Mouse (Mus musculus) lung, embryonic 16.5 days (tissue): Measurements from ENCODE around the gene Kif21b. TPM values are rescaled to one million over a fixed set of nuclear protein-coding genes. Genes with fewer than 3 reads are reported as not detected.

Experiments
- ATAC-seq: fragments of 200-750 bp; cut with Nextera tagmentation; 2 replicates; pipeline ENCODE4 v1.8.0; 2017; ENCODE audit warnings: low read depth, mild to moderate bottlenecking, moderate library complexity
- H3K27ac ChIP-seq: fragments of 300-500 bp; sonication (generic); 2 replicates; pipeline ENCODE4 v1.5.1; 2014; ENCODE audit warnings: mild to moderate bottlenecking, control low read depth, low read length
- H3K27me3 ChIP-seq: fragments of 300-500 bp; sonication (generic); 2 replicates; pipeline ENCODE4 v1.6.1; 2014; ENCODE audit warnings: low read depth, low read length, mixed read lengths; ENCODE audit not compliant: control insufficient read depth, insufficient read depth
- H3K36me3 ChIP-seq: fragments of 300-500 bp; sonication (generic); 2 replicates; pipeline ENCODE4 v1.6.1; 2014; ENCODE audit warnings: low read length; ENCODE audit not compliant: control insufficient read depth, insufficient read depth
- H3K4me1 ChIP-seq: fragments of 300-500 bp; sonication (generic); replicated peaks from 2 replicates; pipeline ENCODE4 v1.6.1; 2014; ENCODE audit warnings: low read length, mixed read lengths; ENCODE audit not compliant: control insufficient read depth, insufficient read depth
- H3K4me2 ChIP-seq: fragments of 300-500 bp; sonication (generic); 2 replicates; pipeline ENCODE4 v1.6.1; 2014; ENCODE audit warnings: low read depth, low read length, control low read depth
- H3K4me3 ChIP-seq: fragments of 300-500 bp; sonication (generic); 2 replicates; pipeline ENCODE4 v1.5.1; 2014; ENCODE audit warnings: mild to moderate bottlenecking, low read length, control low read depth
- H3K9ac ChIP-seq: fragments of 300-500 bp; sonication (generic); 2 replicates; pipeline ENCODE4 v1.6.1; 2014; ENCODE audit warnings: low read length, control low read depth
- H3K9me3 ChIP-seq: fragments of 300-500 bp; sonication (generic); 2 replicates; pipeline ENCODE4 v1.6.1; 2016; ENCODE audit warnings: low read length; ENCODE audit not compliant: control insufficient read depth
- WGBS: fragments of 180-500 bp; shearing (Covaris S2); extraction: QIAGEN DNeasy Blood & Tissue Kit; methylation state at CpG from one replicate; pipeline ENCODE4 v1.1.7; 2014; 5-methylcytosine and 5-hydroxymethylcytosine counted together
- polyA plus RNA-seq: library from polyadenylated mRNA; unstranded; fragments of >200 nt; fragmentation: Nextera tagmentation; extraction: Ambion mirVana; gene quantifications from 2 replicates; pipeline ENCODE4 v1.2.1, GENCODE M21; 2015

Kif21b gene
- polyA plus RNA-seq, 1 experiment from 2014 or later: 2.2 TPM

DNA sequence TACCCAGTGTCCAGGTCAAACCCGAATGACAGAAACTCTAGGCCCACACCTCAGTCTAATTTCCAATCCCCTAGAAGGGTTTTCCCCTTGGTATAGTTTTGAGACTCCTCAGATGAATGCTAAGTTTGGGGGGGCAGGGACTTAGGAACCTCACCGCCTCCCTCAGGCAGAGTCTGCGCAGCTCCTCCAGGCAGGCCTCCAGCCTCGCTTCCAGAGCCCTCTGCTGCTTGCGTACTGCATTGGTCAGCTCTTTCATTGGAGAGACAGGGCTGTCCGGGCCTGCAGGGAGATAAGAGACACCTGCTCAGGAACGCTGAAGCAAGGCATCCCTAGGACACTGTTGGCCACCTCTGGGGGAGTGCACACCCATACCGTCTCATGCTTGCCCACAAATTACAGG, 95.4 kb downstream of the Kif21b start:
- H3K27ac ChIP-seq: no peak overlapping the region
- WGBS: 83% methylated on average over 8 of the region's 8 CpGs

More for the DNA sequence above, 95.4 kb downstream of the Kif21b start:
- no peak for ATAC-seq
- 0 out of 2 replicates have a peak, but pooled peaks cover 2% of the 10 kb centered on the region for H3K36me3 ChIP-seq
- peaks cover 32% of the 10 kb centered on the region for H3K4me1 ChIP-seq
- no peak overlapping the region for H3K4me3 ChIP-seq
- no peak overlapping the region for H3K9ac ChIP-seq
- H3K9me3 ChIP-seq: no peaks in the 10 kb centered on the region
- no peaks in the 10 kb centered on the region for H3K27me3 ChIP-seq
- no peak overlapping the region for H3K4me2 ChIP-seq

Other genes starting within 250 kb of the Kif21b start
- 0.57 and 1.0 TPM in 2 replicates for gene Pkp1, start 212.2 kb upstream of the Kif21b start, polyA plus RNA-seq
- gene Igfn1, start 125.0 kb upstream of the Kif21b start, polyA plus RNA-seq: not detected in 2 replicates
- 163 and 171 TPM in 2 replicates for gene Tmem9, start 123.2 kb upstream of the Kif21b start, polyA plus RNA-seq
- not detected in 2 replicates for gene Ascl5, start 80.6 kb upstream of the Kif21b start, polyA plus RNA-seq
- 0.29 and 1.0 TPM in 2 replicates for gene Cacna1s, start 78.6 kb upstream of the Kif21b start, polyA plus RNA-seq
- 0.24 TPM in 1 of 2 replicates, not detected in the other for gene Mroh3, start 81.4 kb downstream of the Kif21b start, polyA plus RNA-seq
- 15.2 and 15.3 TPM in 2 replicates for gene Inava, start 102.9 kb downstream of the Kif21b start, polyA plus RNA-seq
- not detected in 2 replicates for gene Gpr25, start 129.5 kb downstream of the Kif21b start, polyA plus RNA-seq
- gene Camsap2, start 214.7 kb downstream of the Kif21b start, polyA plus RNA-seq: 9.3 and 9.6 TPM in 2 replicates